Mouse (Mus musculus) heart, embryonic 11.5 days (tissue): Measurements from ENCODE around the gene Wdr64. TPM values are rescaled to one million over a fixed set of nuclear protein-coding genes. Genes with fewer than 3 reads are reported as not detected.

Source experiments
- ATAC-seq: fragments of 200-750 bp; cut with Nextera tagmentation; replicated peaks from 2 replicates; pipeline ENCODE4 v1.8.0; 2017; ENCODE audit warnings: moderate library complexity; ENCODE audit not compliant: insufficient number of reproducible peaks, low FRiP score, low TSS enrichment
- H3K27ac ChIP-seq: fragments of 300-500 bp; sonication (generic); 2 replicates; pipeline ENCODE4 v1.5.1; 2014; ENCODE audit warnings: mild to moderate bottlenecking, low read depth, low read length
- H3K27me3 ChIP-seq: fragments of 300-500 bp; sonication (generic); 2 replicates; pipeline ENCODE4 v1.6.1; 2014; ENCODE audit warnings: mild to moderate bottlenecking, low read length, mixed read lengths; ENCODE audit not compliant: control insufficient read depth, insufficient read depth
- H3K36me3 ChIP-seq: fragments of 300-500 bp; sonication (generic); 2 replicates; pipeline ENCODE4 v1.6.1; 2014; ENCODE audit warnings: mild to moderate bottlenecking, low read length, moderate library complexity, mixed read lengths; ENCODE audit not compliant: control insufficient read depth, insufficient read depth
- H3K4me1 ChIP-seq: fragments of 300-500 bp; sonication (generic); 2 replicates; pipeline ENCODE4 v1.6.1; 2014; ENCODE audit warnings: low read length; ENCODE audit not compliant: control insufficient read depth, insufficient read depth
- H3K4me2 ChIP-seq: fragments of 300-500 bp; sonication (generic); 2 replicates; pipeline ENCODE4 v1.6.1; 2014; ENCODE audit warnings: mild to moderate bottlenecking, moderate library complexity
- H3K4me3 ChIP-seq: fragments of 300-500 bp; sonication (generic); 2 replicates; pipeline ENCODE4 v1.5.1; 2014; ENCODE audit warnings: low read depth, low read length
- H3K9ac ChIP-seq: fragments of 300-500 bp; sonication (generic); 2 replicates; pipeline ENCODE4 v1.6.1; 2014; ENCODE audit warnings: mild to moderate bottlenecking, low read depth, low read length, moderate library complexity
- H3K9me3 ChIP-seq: fragments of 300-500 bp; sonication (generic); replicated peaks from 2 replicates; pipeline ENCODE4 v1.6.1; 2016; ENCODE audit warnings: low read length; ENCODE audit not compliant: control insufficient read depth
- WGBS: fragments of 180-500 bp; shearing (Covaris S2); extraction: QIAGEN DNeasy Blood & Tissue Kit; methylation state at CpG from one replicate; pipeline ENCODE4 v1.1.7; 2014; ENCODE audit not compliant: insufficient replicate concordance; 5-methylcytosine and 5-hydroxymethylcytosine counted together
- polyA plus RNA-seq: library from polyadenylated mRNA; unstranded; fragments of >200 nt; fragmentation: Nextera tagmentation; extraction: Ambion mirVana; gene quantifications from 2 replicates; pipeline ENCODE4 v1.2.1, GENCODE M21; 2014

Gene Wdr64
- polyA plus RNA-seq, 1 experiment from 2014 or later = not detected

DNA sequence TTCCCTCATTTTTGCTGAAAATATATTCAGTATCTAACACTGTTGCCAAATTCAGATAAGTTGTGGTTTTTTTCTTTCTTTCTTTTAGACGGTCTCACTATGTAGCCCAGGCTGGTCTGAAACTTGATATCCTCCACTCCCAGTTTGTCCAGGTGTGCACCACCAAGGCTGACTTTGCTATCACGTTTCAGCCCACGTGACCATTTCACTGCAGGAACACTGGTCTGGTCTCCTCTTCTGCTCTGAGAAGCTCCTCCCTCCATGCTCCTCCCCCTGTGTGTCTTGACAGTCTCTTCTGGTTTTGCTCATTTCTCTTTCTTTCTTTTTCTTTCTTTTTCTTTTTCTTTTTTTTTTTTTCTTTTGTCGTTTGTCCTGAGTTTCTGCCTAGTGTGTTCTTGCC lies 1.4 kb downstream of the Wdr64 start:
- no peaks in the 10 kb centered on the region for H3K9me3 ChIP-seq
- WGBS = 25% methylated on average over 4 of the region's 4 CpGs
- no peaks in the 10 kb centered on the region for H3K27me3 ChIP-seq
- H3K9ac ChIP-seq = no peak overlapping the region
- no peak for ATAC-seq
- H3K36me3 ChIP-seq = no peaks in the 10 kb centered on the region
- H3K4me3 ChIP-seq = no peak overlapping the region
- H3K27ac ChIP-seq = no peak overlapping the region
- H3K4me1 ChIP-seq = no peaks in the 10 kb centered on the region
- H3K4me2 ChIP-seq = no peak overlapping the region

DNA sequence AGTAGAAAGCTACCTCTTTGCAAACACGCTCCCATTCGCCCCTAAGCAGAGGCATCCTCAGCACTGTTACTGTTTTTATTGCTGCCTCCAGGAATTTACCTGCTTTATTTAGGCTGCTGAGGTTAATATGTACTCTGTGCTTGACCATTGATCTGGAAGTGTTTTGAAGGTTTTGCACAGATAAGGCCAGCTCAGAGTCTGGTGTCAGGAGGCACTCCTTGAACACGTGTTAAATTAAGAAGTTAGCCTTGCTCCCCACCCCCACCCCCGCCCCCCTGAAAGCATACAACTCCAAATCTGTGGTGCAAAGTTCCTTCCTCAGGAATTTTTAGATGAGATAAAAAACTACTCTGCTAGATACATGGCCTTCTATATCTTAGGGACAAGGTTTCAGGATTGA lies 2.8 kb downstream of the Wdr64 start:
- WGBS = 61% methylated on average over 4 of the region's 4 CpGs
- ATAC-seq = no peak

DNA sequence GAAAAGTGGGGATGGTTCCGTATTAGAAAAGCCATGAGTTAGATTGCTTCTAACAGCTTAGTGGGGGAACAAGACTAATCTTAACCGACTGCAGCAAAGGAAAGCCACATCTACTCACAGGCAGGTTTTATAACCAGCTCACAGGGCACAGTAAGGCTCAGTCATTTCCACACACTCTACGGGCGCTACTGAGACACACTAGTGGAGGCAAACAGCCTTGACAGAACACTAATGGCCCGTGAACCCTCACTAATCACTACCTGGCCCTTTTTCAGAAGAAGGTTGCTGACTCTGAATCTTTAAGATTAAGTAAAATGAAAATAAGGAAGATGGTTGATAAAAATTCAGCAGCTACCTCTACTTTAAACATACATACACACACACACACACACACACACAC lies 9.2 kb downstream of the Wdr64 start:
- Histone ChIP-seq H3K27me3 (no peaks in the 10 kb centered on the region), H3K4me3 (no peak overlapping the region), H3K9me3 (no peaks in the 10 kb centered on the region), H3K27ac (no peak overlapping the region), H3K4me1 (no peaks in the 10 kb centered on the region), H3K9ac (no peak overlapping the region), H3K36me3 (no peaks in the 10 kb centered on the region), H3K4me2 (no peak overlapping the region)
- ATAC-seq = no peak
- WGBS = 77% methylated on average over 5 of the region's 5 CpGs

More for the DNA sequence above, 2.8 kb downstream of the Wdr64 start:
- no peaks in the 10 kb centered on the region for H3K4me1 ChIP-seq
- no peak overlapping the region for H3K4me2 ChIP-seq
- H3K27ac ChIP-seq = no peak overlapping the region
- no peaks in the 10 kb centered on the region for H3K27me3 ChIP-seq
- H3K9me3 ChIP-seq = no peaks in the 10 kb centered on the region
- no peak overlapping the region for H3K9ac ChIP-seq
- no peaks in the 10 kb centered on the region for H3K36me3 ChIP-seq
- no peak overlapping the region for H3K4me3 ChIP-seq

DNA sequence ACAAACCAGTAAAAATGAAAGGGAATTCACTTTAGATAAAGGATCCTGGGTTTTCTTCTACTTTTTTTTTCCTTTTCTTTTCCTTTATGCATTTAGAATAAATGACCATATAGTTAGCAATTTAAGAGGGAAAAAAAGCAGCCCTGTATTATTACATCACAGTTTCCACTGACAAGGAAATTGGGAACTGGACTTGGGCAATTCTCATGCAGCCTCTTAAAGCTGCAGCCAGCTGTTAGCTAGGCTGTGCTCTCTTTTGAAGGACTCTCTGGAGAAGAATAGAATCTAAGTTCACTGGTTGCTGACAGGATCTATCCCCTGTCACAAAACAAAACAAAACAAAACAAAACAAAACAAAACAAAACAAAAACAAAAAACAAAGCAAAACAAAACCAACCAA lies 9.6 kb downstream of the Wdr64 start:
- no peak overlapping the region for H3K27ac ChIP-seq
- ATAC-seq = no peak
- no peaks in the 10 kb centered on the region for H3K9me3 ChIP-seq
- no peak overlapping the region for H3K9ac ChIP-seq
- H3K4me3 ChIP-seq = no peak overlapping the region
- H3K4me2 ChIP-seq = no peak overlapping the region
- H3K36me3 ChIP-seq = no peaks in the 10 kb centered on the region
- no peaks in the 10 kb centered on the region for H3K27me3 ChIP-seq
- H3K4me1 ChIP-seq = no peaks in the 10 kb centered on the region

DNA sequence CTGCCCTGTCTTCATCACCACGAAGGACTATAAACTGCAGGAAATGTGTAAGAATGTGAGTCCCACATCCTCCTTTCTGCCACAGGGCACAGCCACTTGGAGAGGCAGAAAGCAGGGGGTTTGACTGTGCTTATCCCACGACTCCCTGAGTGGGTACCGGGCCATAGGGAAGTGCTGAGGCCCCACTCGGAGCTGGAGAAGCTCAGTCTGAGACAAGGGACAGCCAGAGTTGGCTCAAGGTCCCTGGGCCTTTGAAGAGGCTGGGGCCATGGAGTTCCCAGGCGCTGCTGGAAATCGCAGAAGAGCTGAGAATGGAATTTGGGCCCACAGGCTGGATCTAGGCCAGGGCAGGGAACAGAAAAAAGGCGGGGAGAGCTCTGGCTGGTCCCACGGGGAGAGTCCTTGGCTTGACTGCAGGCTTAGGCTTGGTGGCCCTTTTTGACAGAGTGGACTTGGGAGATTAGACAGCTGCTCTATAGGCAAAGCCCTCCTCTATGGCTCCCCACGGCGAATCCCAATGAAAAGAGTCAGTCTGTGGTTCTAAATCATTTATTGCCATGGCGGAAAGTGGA lies 14.0 kb downstream of the Wdr64 start:
- H3K36me3 ChIP-seq = no peaks in the 10 kb centered on the region
- H3K4me2 ChIP-seq = no peak overlapping the region
- no peak overlapping the region for H3K9ac ChIP-seq
- H3K27me3 ChIP-seq = no peaks in the 10 kb centered on the region
- ATAC-seq = no peak
- no peak overlapping the region for H3K27ac ChIP-seq
- no peak overlapping the region for H3K4me3 ChIP-seq
- WGBS = 75% methylated on average over 11 of the region's 11 CpGs
- no peaks in the 10 kb centered on the region for H3K4me1 ChIP-seq
- H3K9me3 ChIP-seq = no peaks in the 10 kb centered on the region

DNA sequence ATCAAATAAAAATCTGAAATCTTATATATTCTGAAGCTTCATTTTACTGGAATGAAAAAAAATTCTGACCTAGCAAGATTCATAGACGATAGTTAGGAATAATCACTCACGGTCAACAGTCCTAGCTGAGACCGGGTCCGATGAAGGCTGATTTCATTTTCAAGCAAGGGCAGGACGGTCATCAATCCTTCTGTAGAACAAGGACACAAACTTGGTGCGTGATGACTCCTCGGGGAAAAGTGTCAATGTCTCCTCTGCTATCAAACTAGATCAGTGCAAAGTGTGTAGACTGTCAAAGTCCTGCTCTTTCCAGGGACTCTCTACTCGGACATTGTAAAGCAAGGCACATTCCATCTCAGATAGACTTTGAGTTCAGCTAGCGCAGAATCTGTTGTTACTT lies 18.4 kb downstream of the Wdr64 start:
- Histone ChIP-seq H3K4me1 (no peaks in the 10 kb centered on the region), H3K36me3 (no peaks in the 10 kb centered on the region), H3K4me2 (no peak overlapping the region), H3K27ac (no peak overlapping the region), H3K27me3 (no peaks in the 10 kb centered on the region), H3K9ac (no peak overlapping the region), H3K9me3 (no peaks in the 10 kb centered on the region), H3K4me3 (no peak overlapping the region)
- ATAC-seq = no peak
- WGBS = 80% methylated on average over 9 of the region's 9 CpGs

DNA sequence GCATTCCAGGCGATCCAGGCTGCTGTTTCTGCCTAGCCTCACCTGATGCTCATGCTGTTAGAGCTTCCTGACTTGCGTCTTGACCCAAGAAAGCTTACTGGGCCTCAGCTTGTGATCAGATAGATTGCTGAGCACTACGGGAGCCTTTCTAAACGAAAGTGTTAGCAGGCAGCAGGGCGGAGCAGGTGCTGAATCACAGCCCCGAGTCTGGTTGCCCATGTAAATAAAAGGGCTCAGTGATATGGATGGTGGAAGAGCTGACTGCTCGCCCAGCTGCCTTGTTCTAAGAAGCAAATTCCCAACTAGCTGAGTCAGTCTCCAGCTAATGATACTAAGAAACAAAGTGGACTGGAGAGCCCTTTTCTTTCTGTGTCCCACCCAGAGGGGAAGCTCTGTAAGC lies 27.4 kb downstream of the Wdr64 start:
- Histone ChIP-seq H3K27me3 (no peaks in the 10 kb centered on the region), H3K4me2 (no peak overlapping the region; the same call in 1 of the 2 replicates), H3K4me1 (no peaks in the 10 kb centered on the region; the same call in 1 of the 2 replicates), H3K27ac (no peak overlapping the region), H3K4me3 (no peak overlapping the region), H3K9ac (no peak overlapping the region), H3K9me3 (no peaks in the 10 kb centered on the region), H3K36me3 (no peaks in the 10 kb centered on the region)
- 28% methylated on average over 7 of the region's 7 CpGs for WGBS
- no peak for ATAC-seq

DNA sequence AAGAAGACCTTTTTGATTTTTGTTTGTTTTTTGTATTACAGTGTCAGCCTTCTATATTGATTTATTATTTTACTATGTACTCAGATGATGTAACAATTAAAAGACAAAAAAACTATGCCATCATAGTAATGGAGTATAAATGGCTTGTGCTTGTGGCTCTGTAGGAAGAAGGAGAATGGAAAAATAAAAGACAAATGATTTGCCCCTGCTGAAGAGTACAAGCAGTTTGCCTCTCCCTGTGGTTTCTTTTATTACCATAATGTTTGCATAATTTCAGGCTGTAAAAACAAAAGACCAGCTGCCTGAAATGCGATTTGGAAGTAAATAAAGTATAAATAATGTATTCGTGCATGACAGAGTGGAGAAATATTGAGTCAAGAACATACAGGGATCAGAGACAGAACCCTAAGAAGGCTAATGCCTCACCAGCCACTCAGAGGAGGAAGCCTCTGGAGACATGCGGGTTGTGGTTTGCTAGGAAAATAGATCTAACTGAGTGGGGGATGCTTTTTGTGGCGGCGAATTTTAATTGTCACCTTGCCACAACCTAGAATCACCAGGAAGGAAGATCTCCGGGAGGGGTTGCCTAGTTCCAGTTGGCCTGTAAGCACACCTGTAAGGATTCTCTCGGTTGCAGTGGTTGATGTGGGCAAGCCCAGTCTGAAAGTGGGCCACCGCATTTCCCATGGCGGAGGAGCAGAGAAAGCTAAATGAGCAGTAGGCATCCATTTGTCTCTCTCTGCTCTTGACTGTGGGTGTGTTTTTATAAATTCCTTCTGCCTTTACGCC lies 56.4 kb downstream of the Wdr64 start:
- Histone ChIP-seq H3K36me3 (no peaks in the 10 kb centered on the region), H3K4me1 (no peaks in the 10 kb centered on the region), H3K4me2 (no peak overlapping the region), H3K9ac (no peak overlapping the region), H3K9me3 (no peaks in the 10 kb centered on the region), H3K27ac (no peak overlapping the region), H3K27me3 (no peaks in the 10 kb centered on the region), H3K4me3 (no peak overlapping the region)
- ATAC-seq = no peak
- WGBS = 74% methylated on average over 10 of the region's 10 CpGs

DNA sequence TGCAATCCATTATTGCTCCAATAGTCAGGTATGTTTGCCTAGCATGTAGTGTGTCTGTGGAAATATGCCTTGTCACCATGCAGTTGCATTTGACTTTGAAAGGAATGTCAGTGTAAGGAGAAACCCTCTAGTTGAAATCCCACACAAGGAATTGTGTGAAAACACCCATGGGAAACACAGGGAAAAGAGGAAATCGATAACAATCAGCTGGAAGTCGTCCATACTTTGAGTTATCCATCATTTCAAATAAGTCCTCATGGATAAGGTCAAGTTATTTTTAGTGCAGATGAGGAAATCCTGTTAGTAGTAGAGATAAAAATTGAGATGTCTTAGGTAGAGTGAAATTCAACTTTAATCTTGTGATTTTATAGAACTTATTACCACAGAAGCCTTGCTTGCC lies 96.3 kb downstream of the Wdr64 start:
- H3K4me3 ChIP-seq = no peak overlapping the region
- H3K27ac ChIP-seq = no peak overlapping the region
- H3K4me1 ChIP-seq = no peaks in the 10 kb centered on the region
- H3K9ac ChIP-seq = no peak overlapping the region
- no peaks in the 10 kb centered on the region for H3K27me3 ChIP-seq
- no peaks in the 10 kb centered on the region for H3K36me3 ChIP-seq
- WGBS = 82% methylated on average over 2 of the region's 2 CpGs
- H3K9me3 ChIP-seq = no peaks in the 10 kb centered on the region
- ATAC-seq = no peak
- H3K4me2 ChIP-seq = no peak overlapping the region
